Mouse (Mus musculus): ENCODE results near the gene Il3ra.

GRCm38 (mm10) chr14:14355360-14355646 lies 9.2 kb downstream of the Il3ra start:
- TF ChIP-seq CTCF (IDR thresholded peaks at IDR 0.05; ENCODE audit: low read depth, low read length) (no peak), POLR2A (IDR thresholded peaks at IDR 0.05; ENCODE audit: borderline replicate concordance, low read depth, low read length) (no peak)

Measured in bone marrow macrophage, adult 2 months (primary cell).